Mouse (Mus musculus) CH12.LX (cell line): ENCODE measurements at regions not wholly inside any gene's neighbourhood (a gene's known extent, or its start where the extent isn't known, plus 50 kb on each side); places are given as distances from the start of the nearest gene placed in this dataset.

Source experiments
- DNase-seq: peaks from one replicate; pipeline ENCODE4 v3.0.0-alpha.2; 2013; ENCODE audit errors: extremely low read depth
- H3K27ac ChIP-seq: 2 replicates; pipeline ENCODE4 v1.5.1; 2012; ENCODE audit warnings: low read depth, mild to moderate bottlenecking, control low read depth, moderate library complexity; ENCODE audit not compliant: insufficient read depth
- H3K27me3 ChIP-seq: replicated peaks from 2 replicates; pipeline ENCODE3; 2012; ENCODE audit warnings: inconsistent platforms
- H3K36me3 ChIP-seq, 2 experiments: replicated peaks in 1 of 2; 2 replicates each; pipeline versions ENCODE3 to v1.6.1; 2012; ENCODE audit warnings: inconsistent platforms in 1 of 2, low read length in 1 of 2, mild to moderate bottlenecking in 1 of 2, mixed read lengths in 1 of 2, moderate library complexity in 1 of 2; ENCODE audit not compliant: control insufficient read depth in 1 of 2, insufficient read depth in 1 of 2
- H3K4me1 ChIP-seq, 2 experiments: 2 replicates each; pipeline ENCODE4 v1.6.1; 2012; ENCODE audit warnings: inconsistent platforms in 1 of 2, moderate library complexity in 1 of 2; ENCODE audit not compliant: insufficient read depth in 2 of 2, control insufficient read depth in 1 of 2
- H3K4me2 ChIP-seq: 2 replicates; pipeline ENCODE4 v1.6.1; 2012; ENCODE audit warnings: low read depth, mild to moderate bottlenecking, control low read depth; ENCODE audit not compliant: poor library complexity, insufficient read depth, severe bottlenecking
- H3K4me3 ChIP-seq, 3 experiments: fragments of 150-350 bp in 1 of 3; sonication (generic) in 1 of 3; replicated peaks in 1 of 3; 2 replicates each; pipeline versions ENCODE3 to v1.5.1; 2011 to 2012; ENCODE audit warnings: low read depth in 2 of 3, low read length in 2 of 3, mild to moderate bottlenecking in 2 of 3, moderate library complexity in 2 of 3, control low read depth in 1 of 3, improper control_type of control experiment in 1 of 3, inconsistent platforms in 1 of 3, mixed read lengths in 1 of 3; ENCODE audit not compliant: poor library complexity in 1 of 3
- H3K79me2 ChIP-seq: replicated peaks from 2 replicates; pipeline ENCODE4 v1.6.1; 2012; ENCODE audit warnings: mild to moderate bottlenecking, moderate library complexity; ENCODE audit not compliant: control insufficient read depth, poor library complexity, insufficient read depth, severe bottlenecking; ENCODE audit errors: extremely low read depth
- H3K9ac ChIP-seq: 2 replicates; pipeline ENCODE4 v1.6.1; 2012; ENCODE audit warnings: low read depth, mild to moderate bottlenecking, control low read depth, moderate library complexity; ENCODE audit not compliant: insufficient read depth
- H3K9me3 ChIP-seq: replicated peaks from 2 replicates; pipeline ENCODE3; 2012; ENCODE audit warnings: low read length, inconsistent platforms, mixed read lengths
- CHD2 ChIP-seq: IDR thresholded peaks from 2 replicates; pipeline ENCODE4 v1.6.1; 2011; ENCODE audit warnings: low read length, improper control_type of control experiment
- CTCF ChIP-seq, 2 experiments: IDR thresholded peaks in 1 of 2; conservative IDR thresholded peaks in 1 of 2; 2 replicates each; pipeline ENCODE4 v1.5.1; 2011 to 2012; ENCODE audit warnings: low read depth in 2 of 2, low read length in 2 of 2, improper control_type of control experiment in 1 of 2, inconsistent platforms in 1 of 2, mild to moderate bottlenecking in 1 of 2, moderate library complexity in 1 of 2
- ELF1 ChIP-seq: IDR thresholded peaks from 2 replicates; pipeline ENCODE4 v1.6.1; 2014; ENCODE audit warnings: low read depth, mild to moderate bottlenecking, inconsistent platforms, low read length, improper control_type of control experiment
- EP300 ChIP-seq: IDR thresholded peaks from 2 replicates; pipeline ENCODE4 v1.6.1; 2011; ENCODE audit warnings: low read length, improper control_type of control experiment
- HCFC1 ChIP-seq: IDR thresholded peaks from 2 replicates; pipeline ENCODE4 v1.6.1; 2012; ENCODE audit warnings: low read depth, mild to moderate bottlenecking, inconsistent platforms, low read length, improper control_type of control experiment
- JUN ChIP-seq: IDR thresholded peaks from 2 replicates; pipeline ENCODE4 v1.6.1; 2011; ENCODE audit warnings: low read depth, mild to moderate bottlenecking, low read length, improper control_type of control experiment, moderate library complexity; ENCODE audit not compliant: insufficient read depth
- JUND ChIP-seq: conservative IDR thresholded peaks from 2 replicates; pipeline ENCODE4 v1.6.1; 2011; ENCODE audit warnings: low read depth, low read length, improper control_type of control experiment
- KAT2A ChIP-seq: IDR thresholded peaks from 2 replicates; pipeline ENCODE4 v1.6.1; 2012; ENCODE audit warnings: low read length, improper control_type of control experiment, inconsistent platforms; ENCODE audit not compliant: insufficient replicate concordance
- MAFK ChIP-seq: IDR thresholded peaks from 2 replicates; pipeline ENCODE4 v1.6.1; 2011; ENCODE audit warnings: low read length, improper control_type of control experiment; ENCODE audit not compliant: insufficient replicate concordance
- MAZ ChIP-seq: IDR thresholded peaks from 2 replicates; pipeline ENCODE4 v1.6.1; 2012; ENCODE audit warnings: low read depth, mild to moderate bottlenecking, inconsistent platforms, low read length, improper control_type of control experiment, moderate library complexity
- MXI1 ChIP-seq: IDR thresholded peaks from 2 replicates; pipeline ENCODE4 v1.6.1; 2011; ENCODE audit warnings: mild to moderate bottlenecking, low read depth, low read length, improper control_type of control experiment
- NRF1 ChIP-seq: IDR thresholded peaks from 2 replicates; pipeline ENCODE4 v1.6.1; 2014; ENCODE audit warnings: low read depth, mild to moderate bottlenecking, inconsistent platforms, low read length, improper control_type of control experiment, moderate library complexity
- PAX5 ChIP-seq: IDR thresholded peaks from 2 replicates; pipeline ENCODE4 v1.6.1; 2012; ENCODE audit warnings: low read length, inconsistent platforms, mixed read lengths
- RAD21 ChIP-seq: IDR thresholded peaks from 2 replicates; pipeline ENCODE4 v1.6.1; 2011; ENCODE audit warnings: low read depth, mild to moderate bottlenecking, low read length, improper control_type of control experiment, moderate library complexity
- RCOR1 ChIP-seq: conservative IDR thresholded peaks from 2 replicates; pipeline ENCODE4 v1.6.1; 2012; ENCODE audit warnings: low read depth, mild to moderate bottlenecking, inconsistent platforms, low read length, improper control_type of control experiment
- TCF12 ChIP-seq: IDR thresholded peaks from 2 replicates; pipeline ENCODE4 v1.6.1; 2014; ENCODE audit warnings: low read depth, mild to moderate bottlenecking, inconsistent platforms, low read length, improper control_type of control experiment
- UBTF ChIP-seq: IDR thresholded peaks from 2 replicates; pipeline ENCODE4 v1.6.1; 2012; ENCODE audit warnings: low read depth, mild to moderate bottlenecking, inconsistent platforms, low read length, improper control_type of control experiment, moderate library complexity
- USF1 ChIP-seq: IDR thresholded peaks from 2 replicates; pipeline ENCODE4 v1.6.1; 2014; ENCODE audit warnings: low read depth, mild to moderate bottlenecking, inconsistent platforms, low read length, improper control_type of control experiment
- USF2 ChIP-seq: conservative IDR thresholded peaks from 2 replicates; pipeline ENCODE4 v1.6.1; 2011; ENCODE audit warnings: low read depth, low read length, improper control_type of control experiment
- ZC3H11A ChIP-seq: IDR thresholded peaks from 2 replicates; pipeline ENCODE4 v1.6.1; 2012; ENCODE audit warnings: low read depth, mild to moderate bottlenecking, inconsistent platforms, low read length, improper control_type of control experiment
- ZKSCAN1 ChIP-seq: IDR thresholded peaks from 2 replicates; pipeline ENCODE4 v1.6.1; 2012; ENCODE audit warnings: low read depth, inconsistent platforms, low read length, improper control_type of control experiment, borderline replicate concordance
- ZMIZ1 ChIP-seq: IDR thresholded peaks from 2 replicates; pipeline ENCODE4 v1.6.1; 2012; ENCODE audit warnings: low read depth, mild to moderate bottlenecking, inconsistent platforms, low read length, improper control_type of control experiment
- ZNF384 ChIP-seq: IDR thresholded peaks from 2 replicates; pipeline ENCODE4 v1.6.1; 2012; ENCODE audit warnings: low read depth, low read length, improper control_type of control experiment, inconsistent platforms
- dilution Hi-C: fragments of 300-500 bp; cut with MboI; formaldehyde crosslinking; loops from 2 replicates; pipeline ENCODE4 v1.14.3; 2020; ENCODE audit warnings: low sequenced_read_pairs; ENCODE audit not compliant: extremely low pct_unique_long_range_greater_than_20kb, extremely low pct_ligation_motif_present
- in situ Hi-C: fragments of 300-500 bp; cut with MboI; formaldehyde crosslinking; loops from 3 replicates; pipeline ENCODE4 v1.14.3; 2019; ENCODE audit warnings: low sequenced_read_pairs, low pct_ligation_motif_present, low pct_unique_long_range_greater_than_20kb, mixed read lengths

DNA sequence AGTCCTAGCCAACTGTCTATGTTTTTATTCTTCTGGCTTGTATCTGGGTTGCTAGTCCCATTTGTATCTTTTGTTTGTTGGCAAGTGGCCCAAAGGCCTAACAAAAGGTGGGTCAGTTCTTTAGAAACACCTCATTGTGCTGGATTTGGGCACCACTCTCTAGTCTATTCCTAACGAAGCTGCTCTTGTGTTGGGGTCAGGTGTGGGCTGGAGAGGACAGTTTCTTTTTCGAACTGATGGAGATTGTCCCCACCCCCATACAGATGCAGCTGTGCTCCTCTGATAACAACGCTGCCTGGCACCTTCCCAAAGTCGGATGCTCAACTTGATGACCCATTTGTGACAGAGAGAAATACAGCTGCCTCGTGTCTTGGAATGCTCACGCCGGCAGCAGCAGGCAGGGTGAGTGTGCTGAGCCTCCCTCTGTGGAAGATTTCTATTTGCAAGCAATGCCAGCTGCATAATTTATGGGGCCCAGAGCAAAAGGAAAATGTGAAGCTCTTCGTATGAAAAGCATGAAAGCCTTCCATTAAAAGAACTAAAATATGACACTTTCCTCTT, 342.5 kb downstream of the Dmrt2 start:
- Histone ChIP-seq H3K36me3 (no peaks in the 10 kb centered on the region), H3K9me3 (no peaks in the 10 kb centered on the region), H3K27ac (no peak overlapping the region), H3K79me2 (no peaks in the 10 kb centered on the region), H3K4me1 (0 out of 4 replicates have a peak, but pooled peaks cover 0 to 2% of the 10 kb centered on the region in 2 experiments), H3K4me3 (no peak overlapping the region), H3K4me2 (no peak overlapping the region), H3K9ac (no peak overlapping the region), H3K27me3 (no peaks in the 10 kb centered on the region)
- dilution Hi-C loops, result no loop called here
- no peak for DNase-seq
- TF ChIP-seq UBTF (no peak), ZKSCAN1 (no peak), ELF1 (no peak), RCOR1 (no peak), TCF12 (no peak), JUN (no peak), CHD2 (no peak), ZMIZ1 (no peak), ZNF384 (no peak), JUND (no peak), MAFK (no peak)
- in situ Hi-C loops, result no loop called here

DNA sequence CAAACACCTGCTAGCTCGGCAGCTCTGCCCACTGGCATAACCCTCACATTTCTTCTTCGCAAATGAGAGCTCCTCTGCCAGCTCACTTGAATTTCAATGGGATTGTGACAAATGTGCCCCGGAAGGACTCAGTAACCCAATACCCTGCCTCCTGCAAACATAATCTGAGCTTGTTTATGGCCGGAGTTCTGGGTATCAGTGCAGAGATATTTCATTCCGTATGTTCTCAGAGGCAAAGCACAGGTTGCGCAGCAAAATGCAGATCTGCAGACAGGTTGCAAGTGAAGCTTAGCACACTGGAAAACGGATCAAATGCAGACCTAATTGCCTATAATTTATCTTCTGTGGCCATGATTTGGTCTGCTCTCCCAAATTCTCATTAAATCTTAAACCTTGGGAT, 348.9 kb downstream of the Dmrt2 start:
- in situ Hi-C loops (no loop called here), dilution Hi-C loops (no loop called here)
- Histone ChIP-seq H3K27me3 (no peaks in the 10 kb centered on the region), H3K4me3 (no peak overlapping the region), H3K36me3 (no peaks in the 10 kb centered on the region), H3K9ac (no peak overlapping the region), H3K4me1 (no peaks in the 10 kb centered on the region), H3K9me3 (no peaks in the 10 kb centered on the region), H3K79me2 (no peaks in the 10 kb centered on the region), H3K4me2 (no peak overlapping the region), H3K27ac (no peak overlapping the region)
- DNase-seq, result no peak
- no peak for TF ChIP-seq ZNF384
- TF ChIP-seq ZKSCAN1, result no peak
- no peak for TF ChIP-seq CTCF (conservative IDR thresholded peaks at IDR 0.05 in 1 of 2, IDR thresholded peaks at IDR 0.05 in 1 of 2; ENCODE audit: low read depth in 2 of 2, low read length in 2 of 2)
- no peak for TF ChIP-seq MAZ
- TF ChIP-seq PAX5, result no peak
- no peak for TF ChIP-seq USF1
- TF ChIP-seq USF2, result no peak
- TF ChIP-seq ELF1, result no peak
- no peak for TF ChIP-seq TCF12
- no peak for TF ChIP-seq ZC3H11A
- no peak for TF ChIP-seq EP300
- no peak for TF ChIP-seq KAT2A
- no peak for TF ChIP-seq MXI1
- TF ChIP-seq RAD21, result no peak
- TF ChIP-seq HCFC1, result no peak
- TF ChIP-seq NRF1, result no peak
